Mouse (Mus musculus): Measurements from ENCODE around the gene Aldh1a1.

GRCm38 (mm10) chr19:20513181-20513580 lies 20.7 kb downstream of the Aldh1a1 start:
- TF ChIP-seq CTCF (IDR thresholded peaks at IDR 0.05; ENCODE audit: control insufficient read depth, insufficient read depth, insufficient read length) (no peak), MAX (IDR thresholded peaks at IDR 0.05) (no peak), MYOG (IDR thresholded peaks at IDR 0.05; ENCODE audit: control insufficient read depth, extremely low read depth, insufficient read length) (no peak)

Measured in C2C12 (cell line).